Mouse (Mus musculus) activated CD4-positive, CD25-positive, alpha-beta regulatory T cell, adult 4 months (primary cell): ENCODE results near the gene Sdr16c6. TPM values are rescaled to one million over a fixed set of nuclear protein-coding genes. Genes with fewer than 3 reads are reported as not detected.

Experiments used
- ATAC-seq: one replicate; pipeline ENCODE4 v1.8.0; 2017
- polyA plus RNA-seq, 2 experiments: library from polyadenylated mRNA; unstranded; fragments of 100-300 nt; shearing (Covaris generic); gene quantifications; one replicate each; pipeline ENCODE4 v1.2.1; 2017

Gene Sdr16c6
- polyA plus RNA-seq: not detected

GRCm38 (mm10) chr4:4077372-4077771, at the start of gene Sdr16c6:
TSS of gene Sdr16c6 (minus strand) at chr4:4077522.
- ATAC-seq: no peak

GRCm38 (mm10) chr4:4080180-4080579, 2.9 kb upstream of the Sdr16c6 start:
- no peak for ATAC-seq

- no peak for ATAC-seq
Observed at GRCm38 (mm10) chr4:4079132-4079531, 1.8 kb upstream of the Sdr16c6 start.

- no peak for ATAC-seq
Observed at GRCm38 (mm10) chr4:4076001-4076400, 1.3 kb downstream of the Sdr16c6 start.

Other genes starting within 250 kb of the Sdr16c6 start
- gene Gm11808, start 103.9 kb downstream of the Sdr16c6 start, polyA plus RNA-seq: 1,000 to 10,000 TPM; 1,490 to 1,625 TPM